Mouse (Mus musculus) CD8-positive naive resting alpha-beta T cell, adult 2 months (primary cell): Measurements from ENCODE around the gene L2hgdh.

Experiments used
- DNase-seq, 2 experiments: peaks; one replicate each; pipeline ENCODE4 v3.0.0; 2022; ENCODE audit warnings: low read depth in 2 of 2, low spot score in 2 of 2

The L2hgdh gene

GRCm38 (mm10) chr12:69724711-69725460 is at the start of gene L2hgdh, which contains the start of gene Atp5s:
Gene L2hgdh, minus strand, starts transcription at chr12:69724873.
Gene Atp5s, plus strand, starts transcription at chr12:69724950.
- DNase-seq, result peak; percentile 75 to 85

- no peak for DNase-seq
Measured at GRCm38 (mm10) chr12:69768841-69769240, 44.2 kb upstream of the L2hgdh start.

- DNase-seq, result no peak
Measured at GRCm38 (mm10) chr12:69767476-69768258, 43.0 kb upstream of the L2hgdh start.

- no peak for DNase-seq
Measured at GRCm38 (mm10) chr12:69766185-69766904, 41.7 kb upstream of the L2hgdh start.

- DNase-seq, result no peak
Measured at GRCm38 (mm10) chr12:69765543-69765942, 40.9 kb upstream of the L2hgdh start.

GRCm38 (mm10) chr12:69761603-69762002 is 36.9 kb upstream of the L2hgdh start:
- DNase-seq, result no peak

GRCm38 (mm10) chr12:69760743-69761406 is 36.2 kb upstream of the L2hgdh start:
- no peak for DNase-seq

GRCm38 (mm10) chr12:69760014-69760413 is 35.3 kb upstream of the L2hgdh start:
- no peak for DNase-seq

- DNase-seq, result no peak
Measured at GRCm38 (mm10) chr12:69759267-69759885, 34.7 kb upstream of the L2hgdh start.

- no peak for DNase-seq
Measured at GRCm38 (mm10) chr12:69758221-69759185, 33.8 kb upstream of the L2hgdh start.

GRCm38 (mm10) chr12:69757418-69758141 is 32.9 kb upstream of the L2hgdh start:
- DNase-seq, result peak; percentile 38 to 41

GRCm38 (mm10) chr12:69756015-69756414 is 31.3 kb upstream of the L2hgdh start:
- no peak for DNase-seq

GRCm38 (mm10) chr12:69753936-69754335 is 29.3 kb upstream of the L2hgdh start:
- no peak for DNase-seq

GRCm38 (mm10) chr12:69751864-69752341 is 27.2 kb upstream of the L2hgdh start:
- no peak for DNase-seq

- no peak for DNase-seq
Measured at GRCm38 (mm10) chr12:69744138-69744537, 19.5 kb upstream of the L2hgdh start.

GRCm38 (mm10) chr12:69741965-69742364 is 17.3 kb upstream of the L2hgdh start:
- no peak for DNase-seq

- DNase-seq, result no peak
Measured at GRCm38 (mm10) chr12:69733923-69734322, 9.2 kb upstream of the L2hgdh start.

GRCm38 (mm10) chr12:69733518-69733917 is 8.8 kb upstream of the L2hgdh start:
- peak in 1 of 2 experiments; percentile 14 for DNase-seq

- no peak for DNase-seq
Measured at GRCm38 (mm10) chr12:69732221-69732620, 7.5 kb upstream of the L2hgdh start.
